Mouse (Mus musculus): ENCODE data around the gene Myh7b.
"Not testable (repeated sequence)": the region's sequence is repeated elsewhere in the genome, so short reads cannot be mapped to it uniquely, and the experiment has no call there.

Myh7b gene

DNA sequence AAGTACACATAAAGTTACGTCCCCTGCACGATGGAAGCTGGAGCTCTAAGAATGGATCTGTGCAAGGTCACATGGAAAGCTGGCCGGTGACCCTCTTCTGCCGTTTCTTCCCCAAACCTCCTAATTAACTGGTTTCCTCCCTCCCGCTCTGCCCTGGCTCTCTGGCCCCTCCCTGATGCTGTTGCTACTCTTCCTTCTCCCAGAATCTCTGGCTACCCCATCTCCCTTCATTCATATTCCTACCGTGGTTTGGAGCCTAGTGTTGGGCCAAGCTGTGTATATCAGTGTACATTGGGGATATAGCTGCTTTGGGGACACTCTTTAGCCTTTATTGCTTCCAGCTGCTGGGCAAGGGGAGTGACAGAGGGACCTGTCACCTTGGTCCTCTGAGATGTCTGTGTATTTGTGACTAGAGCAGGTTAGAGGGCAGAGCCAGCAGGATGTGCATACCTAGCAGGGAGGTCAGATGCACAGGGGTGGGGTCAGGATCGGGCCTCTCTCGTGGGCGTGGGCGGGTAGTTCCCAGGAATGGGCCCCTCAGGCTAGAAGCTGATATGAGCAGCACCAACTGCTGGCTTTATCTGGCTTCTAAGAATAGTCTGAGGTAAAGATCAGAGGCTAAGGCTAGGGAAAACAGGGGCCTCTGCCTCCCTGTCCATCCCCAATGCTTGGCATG lies 6.3 kb upstream of the Myh7b start:
- no peak for DNase-seq

DNA sequence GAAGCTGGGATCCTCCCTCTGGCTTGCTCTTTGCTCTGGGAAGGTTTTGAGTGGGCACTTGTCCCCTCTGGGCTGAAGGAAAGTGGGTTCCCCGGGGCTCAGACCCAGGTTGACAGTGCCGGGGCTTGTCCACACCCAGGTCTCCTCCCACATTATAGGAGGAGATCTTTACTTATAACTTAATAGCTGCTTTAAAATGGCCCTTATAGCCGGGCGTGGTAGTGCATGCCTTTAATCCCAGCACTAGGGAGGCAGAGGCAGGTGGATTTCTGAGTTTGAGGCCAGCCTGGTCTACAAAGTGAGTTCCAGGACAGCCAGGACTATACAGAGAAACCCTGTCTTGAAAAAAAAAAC lies 5.8 kb upstream of the Myh7b start:
- DNase-seq = not testable (repeated sequence)

DNA sequence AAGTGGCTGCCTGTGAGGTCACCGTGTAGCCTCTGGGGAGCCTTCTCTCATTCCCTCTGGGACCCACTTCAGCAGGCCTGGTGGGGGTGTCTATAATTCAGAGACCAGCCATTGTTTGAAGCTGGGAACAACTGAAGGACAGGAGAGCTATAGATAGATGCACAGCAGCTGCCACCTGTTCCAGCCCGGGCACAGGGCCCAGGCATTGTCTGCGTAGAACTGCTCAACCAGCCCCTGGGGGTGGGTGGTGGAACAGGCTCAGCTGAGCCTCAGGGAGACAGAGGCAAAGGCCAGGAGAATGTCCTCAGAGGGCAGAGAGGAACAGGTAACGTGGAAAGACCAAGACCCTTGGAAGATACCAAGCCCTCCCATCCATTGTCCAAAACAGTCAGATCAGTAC lies 4.7 kb upstream of the Myh7b start:
- DNase-seq = peak; percentile 96

DNA sequence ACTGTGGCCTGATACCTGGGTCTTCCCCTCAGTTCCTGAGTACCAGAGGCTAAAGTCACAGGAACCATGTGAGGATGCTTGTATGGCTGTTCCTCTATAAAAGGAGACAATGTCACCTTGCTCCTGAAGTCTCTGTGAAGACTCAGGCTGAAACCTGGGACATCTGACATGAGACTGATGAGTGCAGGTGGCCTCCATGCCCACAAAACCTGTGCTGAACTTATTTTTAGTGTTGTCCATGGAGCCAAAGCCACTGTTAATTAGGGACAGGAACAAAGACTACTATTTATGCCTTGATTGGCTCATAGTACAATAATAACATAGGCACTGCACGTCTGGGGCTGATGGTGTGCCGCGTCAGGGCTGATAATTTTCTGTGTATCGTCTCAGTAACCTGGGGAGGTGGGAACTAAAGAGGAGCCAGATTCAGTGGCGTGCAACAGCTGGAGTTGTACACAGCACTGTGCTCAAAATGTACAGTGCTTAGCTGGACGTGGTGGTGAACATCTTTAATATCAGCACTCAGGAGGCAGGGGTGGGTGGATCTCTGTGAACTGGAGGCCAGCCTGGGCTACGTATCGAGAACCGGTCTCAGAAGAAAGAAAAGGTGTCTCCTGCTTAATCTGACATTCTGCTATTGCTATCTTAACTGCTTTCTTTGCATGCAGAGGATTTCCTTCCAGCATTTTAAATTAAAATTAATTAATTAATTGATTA lies 980 bp downstream of the Myh7b start:
- DNase-seq = no peak

DNA sequence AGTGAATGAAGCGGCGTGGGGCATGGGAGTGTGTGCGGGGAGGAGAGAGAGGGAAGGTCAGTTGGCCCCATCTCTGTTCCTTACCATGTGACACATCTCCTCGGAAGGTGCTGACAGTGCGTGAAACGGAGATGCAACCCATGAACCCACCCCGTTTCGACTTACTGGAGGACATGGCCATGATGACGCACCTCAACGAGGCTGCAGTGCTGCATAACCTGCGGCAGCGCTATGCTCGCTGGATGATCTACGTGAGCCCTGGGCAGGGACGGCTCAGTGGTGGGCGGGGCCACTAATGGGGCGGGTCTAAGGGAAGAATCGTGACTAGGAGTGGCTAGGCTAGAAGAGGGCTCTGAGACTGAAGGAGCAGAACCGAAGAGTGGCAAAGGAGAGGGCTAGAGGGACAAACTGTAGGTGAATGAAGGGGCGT lies 2.3 kb downstream of the Myh7b start:
- DNase-seq = peak; percentile 93

DNA sequence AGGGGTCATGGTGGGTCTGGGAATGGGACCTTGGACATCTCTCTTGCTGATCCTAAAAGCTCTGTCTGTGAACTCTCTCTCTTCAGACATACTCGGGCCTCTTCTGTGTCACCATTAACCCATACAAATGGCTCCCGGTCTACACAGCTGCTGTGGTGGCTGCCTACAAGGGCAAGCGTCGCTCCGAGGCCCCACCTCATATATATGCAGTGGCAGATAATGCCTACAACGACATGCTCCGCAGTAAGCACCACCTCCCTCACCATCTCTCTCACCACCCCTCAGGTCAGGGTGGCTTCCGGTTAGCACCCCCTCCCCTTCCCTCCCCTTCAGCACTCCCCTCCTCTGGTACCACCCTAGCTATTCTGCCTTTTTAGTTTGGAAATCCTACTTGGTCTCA lies 2.9 kb downstream of the Myh7b start:
- DNase-seq = no peak

DNA sequence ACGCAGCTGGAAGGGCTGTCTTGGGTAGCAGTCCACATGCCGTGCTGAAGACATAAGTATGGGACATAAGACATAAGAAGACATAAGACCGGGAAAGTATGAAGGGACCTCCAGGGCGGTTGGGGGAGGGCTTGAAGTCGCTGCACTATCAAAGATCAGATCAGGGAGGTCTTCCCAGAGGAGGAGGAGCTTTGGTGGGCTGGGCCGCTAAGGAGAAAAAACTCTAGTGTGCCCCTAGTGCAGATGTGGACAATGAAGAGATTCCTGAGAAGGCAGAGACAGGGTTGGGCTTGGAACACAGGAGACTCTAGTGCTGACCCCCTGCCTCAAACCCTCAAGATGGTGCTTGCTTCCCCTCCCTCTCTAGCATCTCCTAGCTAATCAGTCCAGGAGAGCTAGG lies 6.0 kb downstream of the Myh7b start:
- DNase-seq = no peak

DNA sequence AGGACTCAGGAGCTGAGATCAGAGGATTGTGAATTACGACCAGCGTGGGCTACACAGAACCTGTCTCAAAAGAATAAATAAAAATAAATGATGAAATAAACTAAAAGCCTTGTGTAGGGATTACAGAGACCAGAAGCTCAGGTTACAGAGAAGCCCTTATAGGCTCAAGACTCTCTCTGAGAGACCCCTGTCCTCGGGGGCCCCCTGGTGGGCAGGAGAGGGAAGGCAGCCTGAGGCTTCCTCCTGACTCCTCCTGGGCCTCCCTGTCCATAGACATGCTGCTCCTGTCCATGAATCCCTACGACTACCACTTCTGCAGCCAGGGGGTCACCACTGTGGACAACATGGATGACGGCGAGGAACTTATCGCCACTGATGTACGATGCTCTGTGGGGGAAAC lies 8.8 kb downstream of the Myh7b start:
- DNase-seq = peak; percentile 96

DNA sequence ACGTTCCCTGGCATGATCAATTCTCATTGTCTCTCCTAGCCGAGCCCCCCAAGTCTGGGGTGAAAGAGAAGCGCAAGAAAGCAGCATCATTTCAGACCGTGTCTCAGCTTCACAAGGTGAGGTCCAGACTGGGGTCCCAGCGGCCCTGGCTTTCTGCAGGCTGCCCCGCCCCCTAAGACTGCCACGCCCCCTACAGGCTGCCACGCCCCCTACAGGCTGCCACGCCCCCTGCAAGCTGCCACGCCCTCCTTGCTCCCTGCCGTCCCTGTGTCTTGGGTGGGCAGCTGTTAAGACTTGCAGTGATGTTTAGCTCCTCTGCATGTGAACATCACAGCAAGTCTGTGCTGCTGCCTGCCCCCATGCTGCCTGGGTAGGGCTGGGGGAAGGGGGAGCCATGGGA lies 11.6 kb downstream of the Myh7b start:
- no peak for DNase-seq

DNA sequence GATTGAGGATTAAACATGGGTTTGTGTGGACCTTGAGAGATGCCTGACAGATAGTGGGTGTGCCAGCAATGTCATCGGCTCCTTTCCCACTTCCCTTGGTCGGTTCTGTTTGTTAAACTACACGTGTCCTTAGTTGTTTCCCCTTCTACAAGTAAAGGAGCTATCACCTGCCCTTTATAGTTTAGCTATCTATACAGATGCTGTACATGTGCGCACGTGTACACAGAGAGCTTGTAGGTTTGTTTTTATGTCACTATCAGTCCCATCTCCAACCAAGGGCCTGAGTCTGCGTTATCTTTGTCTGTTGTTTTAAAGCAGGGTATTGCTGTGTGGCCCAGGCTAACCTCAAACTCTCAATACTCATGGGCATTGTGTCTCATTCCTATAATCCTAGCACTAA lies 13.0 kb downstream of the Myh7b start:
- DNase-seq = no peak

DNA sequence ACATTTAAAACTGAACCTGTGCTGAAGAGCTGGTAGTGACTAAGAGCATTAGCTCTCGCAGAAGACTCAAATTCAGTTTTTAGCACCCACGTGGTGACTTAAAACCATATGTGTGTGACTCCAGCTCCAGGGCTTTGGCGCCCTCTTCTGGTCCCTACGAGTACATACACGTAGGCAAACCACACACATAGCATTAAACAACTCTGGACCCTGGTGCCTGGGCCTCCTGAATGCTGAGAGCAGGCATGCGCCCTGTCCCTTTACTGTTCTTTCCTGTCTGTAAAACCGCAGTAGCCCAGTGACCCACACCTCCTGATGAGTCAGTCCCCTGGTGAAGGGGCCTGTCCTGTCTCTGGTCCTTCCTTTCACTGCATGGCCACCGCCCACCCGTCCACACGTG lies 13.7 kb downstream of the Myh7b start:
- DNase-seq = peak; percentile 86

DNA sequence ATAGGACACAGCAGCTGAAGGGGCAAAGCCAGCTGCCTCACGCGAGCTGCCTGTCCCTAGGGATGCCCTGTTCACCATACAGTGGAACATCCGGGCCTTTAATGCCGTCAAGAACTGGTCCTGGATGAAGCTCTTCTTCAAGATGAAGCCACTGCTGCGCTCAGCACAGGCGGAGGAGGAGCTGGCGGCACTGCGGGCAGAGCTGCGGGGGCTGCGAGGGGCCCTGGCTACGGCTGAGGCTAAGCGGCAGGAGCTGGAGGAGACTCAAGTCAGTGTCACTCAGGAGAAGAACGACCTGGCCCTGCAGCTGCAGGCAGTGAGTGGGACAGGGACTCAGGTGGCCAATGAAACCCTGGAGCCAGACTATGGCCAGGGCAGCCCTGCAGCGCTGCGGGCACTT lies 15.3 kb downstream of the Myh7b start:
- DNase-seq = no peak

DNA sequence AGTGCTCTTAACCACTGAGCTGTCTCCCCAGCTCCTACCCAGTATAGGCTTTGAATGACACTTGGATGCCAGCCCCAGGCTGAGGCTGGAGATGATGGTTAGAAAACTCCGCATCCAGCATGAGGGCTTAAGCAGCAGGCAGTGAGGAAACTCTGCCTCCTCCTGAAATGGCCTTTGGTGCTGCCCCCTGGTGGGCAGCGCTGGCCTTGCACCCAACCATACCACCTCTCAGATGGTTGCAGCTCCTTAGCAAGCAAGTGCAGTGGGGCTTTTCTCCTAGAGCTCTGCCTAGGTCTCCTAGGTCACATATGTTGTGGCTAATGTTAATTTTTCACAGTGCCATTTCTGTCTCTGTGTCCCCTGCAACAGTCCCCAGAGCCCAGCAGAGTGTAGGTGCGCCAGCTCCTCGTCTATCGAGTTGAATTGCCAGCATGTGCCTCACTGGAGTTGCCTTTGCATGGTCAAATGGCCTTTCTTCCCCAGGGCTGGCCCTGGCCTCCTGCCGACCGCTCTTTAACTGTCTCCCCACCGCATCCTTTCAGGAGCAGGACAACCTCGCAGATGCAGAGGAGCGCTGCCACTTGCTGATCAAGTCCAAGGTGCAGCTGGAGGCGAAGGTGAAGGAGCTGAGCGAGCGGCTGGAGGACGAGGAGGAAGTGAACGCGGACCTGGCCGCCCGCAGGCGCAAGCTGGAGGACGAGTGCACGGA lies 16.2 kb downstream of the Myh7b start:
- DNase-seq = peak; percentile 96

DNA sequence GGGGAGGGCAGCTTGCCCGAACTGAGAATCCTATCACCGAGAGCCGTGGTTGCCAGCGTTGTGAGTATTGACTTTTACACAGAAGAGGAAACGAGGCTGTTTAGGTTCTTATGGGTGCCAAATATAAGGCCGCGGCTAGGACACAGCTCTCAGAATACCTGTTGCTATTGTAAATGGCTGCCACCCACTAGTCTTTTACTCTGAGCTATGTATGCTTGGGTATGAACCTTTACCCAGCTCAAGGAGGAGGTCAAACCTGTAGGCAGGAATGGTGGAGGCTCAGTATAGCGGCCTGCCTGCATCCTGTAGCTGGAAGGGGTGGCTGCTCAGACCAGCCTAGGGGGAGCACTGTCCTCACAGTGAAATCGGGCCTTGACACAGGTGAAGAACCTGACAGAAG lies 17.1 kb downstream of the Myh7b start:
- no peak for DNase-seq

DNA sequence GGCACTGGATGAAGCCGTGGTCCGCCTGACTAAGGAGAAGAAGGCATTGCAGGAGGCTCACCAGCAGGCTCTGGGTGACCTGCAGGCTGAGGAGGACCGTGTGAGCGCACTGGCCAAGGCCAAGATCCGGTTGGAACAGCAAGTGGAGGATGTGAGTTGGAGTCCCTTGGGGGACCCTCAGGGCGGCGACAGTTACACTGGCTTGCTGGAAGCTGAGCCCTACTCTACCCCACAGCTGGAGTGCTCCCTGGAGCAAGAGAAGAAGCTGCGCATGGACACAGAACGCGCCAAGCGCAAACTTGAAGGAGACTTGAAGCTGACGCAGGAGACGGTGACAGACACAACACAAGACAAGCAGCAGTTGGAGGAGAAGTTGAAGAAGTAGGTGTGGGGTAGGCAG lies 17.5 kb downstream of the Myh7b start:
- DNase-seq = peak; percentile 94

DNA sequence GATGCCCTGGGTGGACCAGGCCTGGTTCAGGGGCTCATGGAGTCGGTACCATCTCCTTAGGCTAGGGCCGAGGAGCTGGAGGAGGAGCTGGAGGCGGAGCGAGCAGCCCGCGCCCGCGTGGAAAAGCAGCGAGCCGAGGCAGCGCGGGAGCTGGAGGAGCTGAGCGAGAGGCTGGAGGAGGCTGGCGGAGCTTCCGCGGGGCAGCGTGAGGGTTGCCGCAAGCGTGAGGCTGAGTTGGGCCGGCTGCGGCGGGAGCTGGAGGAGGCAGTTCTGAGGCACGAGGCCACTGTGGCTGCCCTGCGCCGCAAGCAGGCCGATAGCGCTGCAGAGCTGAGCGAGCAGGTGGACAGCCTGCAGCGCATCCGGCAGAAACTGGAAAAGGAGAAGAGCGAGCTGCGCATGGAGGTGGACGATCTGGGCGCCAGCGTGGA lies 18.2 kb downstream of the Myh7b start:
- peak; percentile 90 for DNase-seq

DNA sequence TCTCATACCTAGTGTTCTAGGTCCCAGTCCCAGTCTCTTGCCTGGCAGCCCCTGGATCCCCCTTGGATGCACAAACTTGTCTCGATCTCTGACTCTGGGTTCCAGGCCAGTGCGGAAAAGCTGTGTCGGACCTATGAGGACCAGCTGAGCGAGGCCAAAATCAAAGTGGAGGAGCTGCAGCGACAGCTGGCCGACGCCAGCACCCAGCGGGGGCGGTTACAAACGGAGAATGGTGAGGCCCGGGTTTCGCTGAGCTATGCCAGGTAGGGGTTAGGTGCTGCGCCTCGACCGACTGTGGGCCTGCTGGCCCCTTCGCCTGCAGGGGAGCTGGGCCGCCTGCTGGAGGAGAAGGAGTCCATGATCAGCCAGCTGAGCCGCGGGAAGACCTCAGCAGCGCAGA lies 19.1 kb downstream of the Myh7b start:
- DNase-seq = no peak

DNA sequence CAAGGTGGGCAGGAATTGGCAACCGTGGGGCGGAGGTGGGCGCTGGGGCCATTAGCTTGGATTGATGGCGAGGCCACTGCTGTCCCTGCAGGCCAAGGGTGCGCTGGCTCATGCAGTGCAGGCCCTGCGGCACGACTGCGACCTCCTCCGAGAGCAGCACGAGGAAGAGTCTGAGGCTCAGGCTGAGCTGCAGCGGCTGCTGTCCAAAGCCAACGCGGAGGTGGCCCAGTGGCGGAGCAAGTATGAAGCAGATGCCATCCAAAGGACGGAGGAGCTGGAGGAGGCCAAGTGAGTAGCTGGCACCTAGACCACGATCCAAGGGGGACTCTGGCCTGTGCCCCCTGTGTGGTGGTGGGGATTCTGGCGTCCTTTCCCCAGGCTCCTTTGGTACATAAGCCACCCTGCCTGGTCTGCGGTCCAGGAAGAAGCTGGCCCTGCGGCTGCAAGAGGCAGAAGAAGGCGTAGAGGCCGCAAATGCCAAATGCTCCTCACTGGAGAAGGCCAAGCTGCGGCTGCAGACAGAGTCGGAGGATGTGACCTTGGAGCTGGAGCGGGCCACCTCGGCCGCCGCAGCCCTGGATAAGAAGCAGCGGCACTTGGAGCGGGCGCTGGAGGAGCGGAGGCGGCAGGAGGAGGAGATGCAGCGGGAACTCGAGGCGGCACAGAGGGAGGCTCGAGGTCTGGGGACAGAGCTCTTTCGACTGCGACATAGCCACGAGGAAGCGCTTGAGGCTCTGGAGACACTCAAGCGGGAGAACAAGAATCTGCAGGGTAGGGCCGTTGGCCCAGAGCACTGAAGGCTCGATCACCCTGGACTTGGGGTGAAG lies 19.8 kb downstream of the Myh7b start:
- DNase-seq = no peak

DNA sequence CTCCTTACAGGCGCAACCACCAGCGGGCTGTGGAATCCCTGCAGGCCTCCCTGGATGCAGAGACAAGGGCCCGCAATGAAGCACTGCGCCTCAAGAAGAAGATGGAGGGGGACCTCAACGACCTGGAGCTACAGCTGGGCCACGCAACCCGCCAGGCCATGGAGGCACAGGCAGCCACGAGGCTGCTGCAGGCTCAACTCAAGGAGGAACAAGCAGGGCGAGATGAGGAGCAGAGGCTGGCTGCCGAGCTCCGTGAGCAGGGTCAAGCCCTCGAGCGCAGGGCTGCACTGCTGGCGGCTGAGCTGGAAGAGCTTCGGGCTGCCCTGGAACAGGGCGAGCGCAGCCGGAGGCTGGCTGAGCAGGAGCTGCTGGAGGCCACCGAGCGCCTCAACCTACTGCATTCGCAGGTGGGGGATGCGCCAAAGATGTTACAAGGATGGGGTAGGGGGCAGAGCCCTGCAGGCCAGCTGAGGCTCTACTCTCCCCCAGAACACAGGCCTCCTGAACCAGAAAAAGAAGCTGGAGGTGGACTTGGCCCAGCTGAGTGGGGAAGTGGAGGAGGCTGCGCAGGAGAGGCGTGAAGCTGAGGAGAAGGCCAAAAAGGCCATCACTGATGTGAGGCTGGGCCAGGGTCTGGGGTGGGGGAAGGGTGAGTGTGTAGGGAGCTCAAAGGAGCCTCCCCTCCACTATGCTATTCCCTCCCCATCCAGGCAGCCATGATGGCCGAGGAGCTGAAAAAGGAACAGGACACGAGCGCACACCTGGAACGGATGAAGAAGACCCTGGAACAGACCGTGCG lies 21.3 kb downstream of the Myh7b start:
- no peak for DNase-seq

DNA sequence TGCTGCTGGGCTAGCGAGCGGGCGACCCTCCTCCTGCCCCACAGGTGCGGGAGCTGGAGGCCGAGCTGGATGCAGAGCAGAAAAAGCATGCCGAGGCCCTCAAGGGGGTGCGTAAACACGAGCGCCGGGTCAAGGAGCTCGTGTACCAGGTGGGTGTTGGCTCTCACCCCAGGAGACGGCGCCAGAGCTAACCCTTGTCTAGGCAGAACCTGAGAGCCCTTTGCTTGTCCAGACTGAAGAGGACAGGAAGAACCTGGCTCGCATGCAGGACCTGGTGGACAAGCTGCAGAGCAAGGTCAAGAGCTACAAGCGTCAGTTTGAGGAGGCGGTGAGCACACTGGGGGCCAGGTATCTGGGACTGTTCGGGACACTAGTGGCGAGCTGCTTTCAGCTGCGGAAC lies 22.1 kb downstream of the Myh7b start:
- DNase-seq = no peak

DNA sequence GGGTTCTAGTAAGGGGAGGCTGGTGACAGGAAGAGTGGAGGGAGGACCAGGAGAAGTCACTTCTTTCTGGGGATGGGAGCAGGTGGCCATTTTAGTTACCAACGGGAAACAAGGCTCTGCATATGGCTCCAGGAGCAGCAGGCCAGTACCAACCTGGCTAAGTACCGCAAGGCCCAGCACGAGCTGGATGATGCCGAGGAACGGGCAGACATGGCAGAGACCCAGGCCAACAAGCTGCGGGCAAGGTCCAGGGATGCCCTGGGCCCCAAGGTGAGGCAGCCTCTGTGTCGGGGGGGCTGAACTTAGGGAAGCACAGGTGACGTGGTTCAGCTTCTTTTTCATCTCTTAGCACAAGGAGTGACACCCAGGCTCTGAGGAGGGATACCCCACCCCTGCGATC lies 22.7 kb downstream of the Myh7b start:
- DNase-seq = no peak

DNA sequence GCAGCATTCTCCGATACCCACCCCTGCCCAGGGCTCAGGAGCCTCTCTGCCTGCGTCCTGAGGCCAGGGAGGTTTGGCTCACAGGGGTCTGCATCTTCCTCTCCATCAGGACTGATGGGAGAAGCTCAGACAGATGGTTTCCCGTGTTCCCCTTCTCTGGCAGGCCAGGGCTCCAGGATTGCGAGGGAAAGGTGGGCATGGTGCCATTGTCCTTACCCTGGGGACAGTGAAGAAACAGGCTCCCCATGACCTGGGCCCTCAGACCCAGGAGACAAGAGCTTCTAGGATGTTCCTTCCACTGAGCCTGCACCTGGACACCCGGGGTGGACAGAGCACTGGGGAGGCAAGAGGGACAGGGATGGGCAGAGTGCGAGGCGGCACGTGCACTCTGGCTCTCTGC lies 23.6 kb downstream of the Myh7b start:
- DNase-seq = peak; percentile 92

DNA sequence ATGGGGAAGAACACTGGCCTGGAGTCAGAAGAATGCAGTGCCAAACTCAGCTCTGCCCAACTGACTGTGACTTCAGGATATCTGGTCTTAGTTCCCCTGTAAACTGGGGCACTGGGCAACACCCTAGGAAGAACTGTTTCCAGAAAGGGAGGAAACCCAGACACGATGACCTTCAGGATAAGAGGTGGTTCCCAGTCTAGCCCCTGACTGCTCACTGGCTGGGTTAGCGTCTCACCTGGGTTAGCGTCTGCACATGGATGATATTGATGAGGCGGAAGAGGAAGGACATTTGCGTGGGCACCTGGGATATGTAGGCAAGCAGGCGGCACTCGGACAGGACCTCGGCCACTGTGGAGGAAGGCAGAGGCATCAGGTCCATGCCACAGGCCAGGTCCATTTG lies 24.9 kb downstream of the Myh7b start:
- DNase-seq = peak; percentile 91

All from heart, adult 11 months (tissue).